Mouse (Mus musculus) retina, embryonic 14.5 days (tissue): Measurements from ENCODE around the gene Nsl1.
A peak's percentile ranks its signal among the peaks of the same experiment; 100 is the strongest.

Experiments used
- DNase-seq: peaks from one replicate; pipeline ENCODE4 v3.0.0-alpha.2; 2015; ENCODE audit warnings: low spot score

Gene Nsl1

DNA sequence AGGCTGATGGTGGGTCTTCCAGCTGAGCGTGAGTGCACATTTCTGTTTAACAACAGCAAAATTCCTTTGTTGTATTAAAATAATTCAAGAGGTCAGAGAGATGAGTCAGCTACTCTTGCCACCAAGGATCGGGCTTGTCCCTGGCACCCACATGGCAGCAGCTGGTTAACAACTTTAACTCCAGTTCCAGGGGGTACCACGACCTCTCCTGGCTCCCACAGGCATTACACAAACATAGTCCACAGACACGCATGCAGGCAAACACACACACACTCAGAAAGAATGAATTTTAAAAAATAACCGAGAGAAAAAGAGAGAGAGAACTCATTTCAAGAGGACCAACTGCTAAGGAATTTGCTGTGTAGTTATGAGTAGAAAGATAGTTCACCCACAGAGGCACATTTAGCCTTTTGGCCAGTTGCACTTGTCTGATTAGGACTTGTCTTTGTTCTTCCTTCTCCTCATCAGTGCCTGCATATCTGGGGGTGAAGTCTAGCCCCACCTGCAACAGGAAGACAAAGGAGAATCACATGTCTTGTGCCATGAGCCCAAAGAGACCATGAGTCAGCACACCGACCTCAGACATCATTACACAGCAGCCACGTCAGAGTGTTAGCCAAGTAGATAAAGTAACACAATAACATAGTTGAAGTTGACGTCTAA lies 7.8 kb upstream of the Nsl1 start:
- DNase-seq: no peak

DNA sequence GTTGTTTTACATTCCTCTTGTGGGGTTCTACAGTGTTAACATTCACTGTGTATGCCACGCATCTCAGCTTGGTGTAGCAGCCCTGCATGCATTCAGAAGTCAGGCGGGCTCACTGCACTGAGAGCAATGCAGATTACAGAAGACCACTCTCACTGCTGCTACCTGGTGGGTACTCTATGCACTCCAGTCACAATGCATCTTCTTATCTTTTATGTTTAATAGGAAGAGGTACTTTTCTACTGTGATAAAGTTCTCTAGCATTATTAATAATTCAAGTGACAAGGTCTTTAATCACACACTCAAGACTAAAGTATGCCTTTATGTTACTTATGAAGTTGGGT lies 7.3 kb upstream of the Nsl1 start:
- DNase-seq: peak; percentile 10

- DNase-seq: no peak
These were observed 5.4 kb upstream of the Nsl1 start for GRCm38 (mm10) chr1:191057461-191057860.

GRCm38 (mm10) chr1:191062241-191062780 lies 501 bp upstream of the Nsl1 start:
- no peak for DNase-seq

- no peak for DNase-seq
These were observed 888 bp downstream of the Nsl1 start for GRCm38 (mm10) chr1:191063700-191064099.

DNA sequence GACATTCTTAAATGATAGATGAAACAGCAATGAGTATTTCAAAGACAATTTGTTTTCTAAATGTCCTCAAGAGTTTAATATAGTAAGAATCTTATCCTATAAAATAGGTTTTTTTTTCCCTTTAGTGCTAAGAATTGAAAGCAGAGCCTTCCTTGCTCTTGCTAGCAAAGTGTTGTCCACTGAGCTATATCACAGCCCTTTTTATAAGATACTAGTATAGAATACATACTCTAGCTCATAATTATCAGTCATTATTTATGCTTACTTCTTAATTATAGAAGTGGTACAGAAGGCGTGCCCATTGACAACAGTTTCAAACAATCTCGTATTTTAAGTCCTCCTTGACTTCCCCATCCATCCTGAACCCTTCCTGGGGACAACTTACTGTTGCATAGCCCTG lies 1.7 kb downstream of the Nsl1 start:
- DNase-seq: no peak

GRCm38 (mm10) chr1:191065188-191065587 lies 2.4 kb downstream of the Nsl1 start:
- no peak for DNase-seq

DNA sequence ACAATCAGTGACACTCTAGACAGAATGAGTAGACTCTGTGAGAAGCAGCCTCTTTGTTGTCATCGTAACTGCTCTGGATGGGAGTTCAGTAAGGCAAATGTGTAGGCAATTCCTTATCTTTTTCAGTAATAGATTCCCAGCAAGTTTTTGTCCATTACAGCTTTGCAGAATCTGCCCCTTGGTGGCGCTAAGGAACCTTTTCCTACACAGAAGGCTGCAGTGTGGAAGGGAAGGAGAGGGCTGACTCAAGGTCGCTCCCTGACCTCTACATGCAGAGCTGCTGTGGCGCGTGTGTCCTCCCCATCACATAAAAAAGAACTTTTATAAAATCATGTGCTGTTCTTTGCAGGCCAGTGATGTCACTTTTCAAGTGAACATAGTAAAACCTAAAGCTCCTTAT lies 5.6 kb downstream of the Nsl1 start:
- peak; percentile 45 for DNase-seq

DNA sequence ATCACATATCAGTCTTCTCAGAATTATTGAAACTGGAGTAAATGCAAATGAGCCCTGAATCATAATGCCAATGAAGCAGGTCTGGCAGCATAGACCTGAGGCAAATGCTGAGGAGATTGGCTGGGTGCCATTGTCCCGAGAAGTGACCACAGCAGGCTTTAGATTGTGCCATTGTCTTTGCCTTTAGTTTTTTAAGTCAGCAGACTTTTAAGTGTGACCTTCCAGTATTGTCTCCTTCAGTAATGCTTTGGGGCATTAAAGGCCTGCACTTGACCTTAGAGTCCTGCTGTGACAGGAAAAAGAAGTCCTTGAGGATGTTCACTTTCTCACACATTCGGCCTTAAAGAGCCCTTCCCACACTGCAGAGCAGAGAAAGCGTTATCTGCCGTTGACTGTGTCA lies 7.4 kb downstream of the Nsl1 start:
- DNase-seq: no peak

- no peak for DNase-seq
These were observed 8.8 kb downstream of the Nsl1 start for GRCm38 (mm10) chr1:191071613-191072012.

DNA sequence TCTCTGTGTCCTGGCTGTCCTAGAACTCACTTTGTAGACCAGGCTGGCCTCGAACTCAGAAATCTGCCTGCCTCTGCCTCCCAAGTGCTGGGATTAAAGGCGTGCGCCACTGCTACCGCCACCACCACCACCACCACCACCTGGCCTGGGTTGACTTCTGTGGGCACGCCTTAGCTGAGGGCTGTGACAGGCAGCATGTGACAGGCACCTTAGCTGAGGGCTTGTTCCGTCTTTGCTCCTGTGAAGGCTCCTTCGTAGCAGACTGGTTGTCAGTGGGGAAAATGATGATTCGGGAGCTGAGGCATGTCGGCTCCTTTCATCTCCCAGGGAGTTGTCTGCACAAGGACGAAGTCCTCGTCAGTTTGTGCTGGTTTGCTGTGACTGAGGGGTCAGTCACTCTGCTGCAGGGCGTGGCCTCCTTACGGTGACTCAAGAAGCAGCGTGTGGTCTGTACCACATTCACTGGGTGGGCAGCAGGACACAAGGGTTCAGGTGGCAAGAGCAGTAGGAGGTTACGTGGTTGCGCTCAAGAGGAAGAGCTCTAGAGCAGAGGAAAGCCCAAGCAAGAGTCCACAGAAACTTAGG lies 9.6 kb downstream of the Nsl1 start:
- DNase-seq: no peak

DNA sequence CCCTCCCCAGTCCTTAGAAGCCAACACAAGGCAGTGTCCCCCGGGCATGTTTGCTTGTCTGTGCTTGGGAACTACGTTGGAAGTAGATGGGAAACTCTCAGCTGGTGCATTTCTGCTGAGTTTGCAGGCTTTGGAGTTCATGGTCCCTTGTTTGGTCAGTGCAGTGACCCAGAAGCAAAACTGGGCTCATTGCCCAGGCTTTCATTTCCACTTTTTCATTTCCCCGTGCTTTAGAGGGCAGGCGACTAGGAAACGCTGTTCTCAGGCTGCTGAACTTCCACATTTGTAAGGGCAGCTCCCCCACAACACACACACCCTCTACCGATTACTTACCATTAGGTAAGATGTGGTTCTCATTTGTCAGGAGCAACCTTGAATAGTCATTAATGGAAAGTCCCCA lies 10.2 kb downstream of the Nsl1 start:
- DNase-seq: no peak

- DNase-seq: no peak
These were observed 10.7 kb downstream of the Nsl1 start for GRCm38 (mm10) chr1:191073486-191073885.

GRCm38 (mm10) chr1:191075199-191075883 lies 12.5 kb downstream of the Nsl1 start:
- DNase-seq: peak; percentile 79

DNA sequence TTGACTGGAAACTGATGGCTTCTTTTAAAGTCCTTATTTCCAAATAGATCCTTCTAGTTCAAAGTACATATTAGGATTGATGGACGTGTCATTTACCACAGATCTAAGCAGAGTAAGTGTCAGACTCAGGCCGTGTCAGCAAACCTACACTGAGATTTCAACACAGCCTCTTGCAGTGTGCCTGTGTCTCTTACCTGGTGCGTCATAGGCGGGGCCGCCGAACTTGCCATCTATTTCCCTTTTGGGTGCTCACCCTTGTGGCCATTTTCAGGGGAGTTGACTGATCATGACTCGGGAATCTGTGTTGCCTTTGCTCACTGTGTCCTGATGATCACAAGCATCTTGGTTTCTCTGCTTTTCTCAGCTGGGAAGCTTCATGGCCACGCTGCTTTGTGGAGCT lies 20.4 kb downstream of the Nsl1 start:
- DNase-seq: no peak

- DNase-seq: peak; percentile 69
These were observed 22.2 kb downstream of the Nsl1 start for GRCm38 (mm10) chr1:191084951-191085559.

GRCm38 (mm10) chr1:191085597-191085996 lies 22.8 kb downstream of the Nsl1 start:
- no peak for DNase-seq

DNA sequence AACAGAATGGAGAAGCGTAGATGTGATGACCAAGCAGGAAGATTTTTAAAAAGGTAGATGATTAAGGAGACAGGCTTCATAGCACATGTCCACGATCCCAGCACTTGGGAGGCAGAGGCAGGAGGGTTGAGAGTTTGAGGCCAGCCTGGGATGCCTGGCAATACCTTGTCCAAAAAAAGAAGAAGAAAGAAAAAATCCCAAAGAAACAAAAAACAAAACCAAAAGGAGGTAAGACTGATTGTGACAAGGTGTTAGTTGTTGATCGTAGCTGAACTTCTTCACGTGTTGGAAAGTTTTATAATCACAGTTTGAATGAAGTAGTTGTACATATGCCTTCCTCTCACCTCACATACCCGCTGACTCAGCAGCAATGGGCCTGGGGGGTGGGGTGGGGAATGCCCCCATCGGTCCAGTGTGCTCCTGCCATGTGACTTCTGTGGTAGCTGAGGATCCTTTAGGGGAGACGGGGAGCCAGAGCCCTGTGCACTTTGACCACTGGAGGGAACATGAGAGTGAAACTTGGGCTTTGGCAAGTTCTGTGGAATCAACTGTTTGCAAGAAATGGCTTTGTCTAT lies 23.6 kb downstream of the Nsl1 start:
- DNase-seq: no peak

- no peak for DNase-seq
These were observed 24.1 kb downstream of the Nsl1 start for GRCm38 (mm10) chr1:191086960-191087359.

DNA sequence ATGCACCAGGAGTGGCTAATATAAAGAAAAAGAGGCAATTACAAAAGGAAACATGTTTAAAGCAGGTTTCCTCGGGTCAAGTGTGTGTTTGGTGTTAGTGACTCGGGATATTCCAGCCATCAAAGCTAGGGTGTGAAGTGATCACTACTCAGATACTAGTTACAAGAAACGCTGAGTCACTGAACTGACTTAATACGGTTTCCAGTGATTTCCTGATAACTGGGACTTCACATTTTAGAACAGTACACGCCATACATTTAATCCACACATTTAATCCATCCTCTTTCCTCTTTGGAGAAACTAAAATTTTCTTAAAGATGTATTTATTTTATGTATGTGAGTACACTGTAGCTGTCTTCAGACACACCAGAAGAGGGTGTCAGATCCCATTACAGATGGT lies 25.1 kb downstream of the Nsl1 start:
- no peak for DNase-seq

DNA sequence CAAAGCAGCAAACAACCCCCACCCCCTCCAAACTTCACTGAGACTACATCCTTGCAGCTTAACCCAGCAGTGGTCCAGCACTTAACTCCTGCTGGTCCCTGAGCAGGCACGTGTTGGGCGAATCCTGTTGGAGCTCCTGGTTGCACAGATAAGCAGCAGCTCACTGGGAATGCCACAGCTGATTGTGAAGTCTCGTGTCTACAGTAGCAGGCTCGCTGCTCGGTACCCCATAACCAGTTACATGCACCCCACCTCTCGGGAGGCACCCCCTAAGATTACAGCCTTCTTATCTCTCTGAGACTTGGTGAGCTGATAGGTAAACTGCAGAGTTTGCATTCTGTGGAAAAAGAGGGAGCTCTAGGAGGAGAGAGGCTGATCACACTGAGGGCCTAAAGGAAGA lies 26.5 kb downstream of the Nsl1 start:
- no peak for DNase-seq

GRCm38 (mm10) chr1:191092050-191092449 lies 29.2 kb downstream of the Nsl1 start:
- DNase-seq: no peak

DNA sequence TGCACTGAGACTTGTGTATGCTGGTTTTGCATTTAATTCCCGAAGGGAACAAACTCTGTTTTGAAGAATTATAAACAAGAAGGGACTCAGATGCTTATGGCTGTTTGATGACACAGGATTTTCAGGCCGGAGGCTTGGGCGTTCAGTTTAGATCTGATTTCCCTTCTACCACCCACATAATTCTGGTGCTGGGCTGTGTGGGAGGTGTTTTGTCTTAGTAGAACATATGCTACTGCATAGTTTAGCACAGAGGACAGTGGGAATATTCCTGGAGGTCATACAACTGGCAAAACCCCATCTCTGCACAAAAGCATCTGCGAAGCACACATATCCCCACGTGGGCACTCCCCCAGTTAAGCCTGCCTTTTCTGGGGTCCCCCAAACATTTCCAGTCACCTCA lies 30.8 kb downstream of the Nsl1 start:
- no peak for DNase-seq
